Mouse (Mus musculus) thymus, postnatal 4 days (tissue): ENCODE measurements around the gene Cep170.

Experiments
- DNase-seq: peaks from one replicate; pipeline ENCODE4 v3.0.0; 2021

Gene Cep170

DNA sequence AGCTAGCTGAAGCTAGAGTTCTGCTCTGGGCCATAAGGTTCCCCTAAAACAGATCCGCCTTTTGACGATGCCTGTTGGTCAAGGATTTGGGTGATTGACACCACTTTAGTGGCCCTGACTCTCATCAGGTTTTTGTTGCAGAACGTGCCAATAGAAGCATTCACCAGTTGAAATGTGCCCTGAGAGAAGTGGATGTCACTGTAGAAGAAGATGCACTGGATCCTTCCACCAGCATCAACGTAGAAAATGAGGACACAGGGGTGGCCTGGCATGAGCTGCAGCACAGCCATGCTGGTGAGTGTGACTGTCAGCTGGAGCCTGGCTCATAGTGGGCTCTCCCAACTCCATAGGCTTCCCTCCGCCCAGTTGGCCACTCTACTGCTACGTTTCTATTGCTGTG, 10.7 kb upstream of the Cep170 start:
- no peak for DNase-seq

DNA sequence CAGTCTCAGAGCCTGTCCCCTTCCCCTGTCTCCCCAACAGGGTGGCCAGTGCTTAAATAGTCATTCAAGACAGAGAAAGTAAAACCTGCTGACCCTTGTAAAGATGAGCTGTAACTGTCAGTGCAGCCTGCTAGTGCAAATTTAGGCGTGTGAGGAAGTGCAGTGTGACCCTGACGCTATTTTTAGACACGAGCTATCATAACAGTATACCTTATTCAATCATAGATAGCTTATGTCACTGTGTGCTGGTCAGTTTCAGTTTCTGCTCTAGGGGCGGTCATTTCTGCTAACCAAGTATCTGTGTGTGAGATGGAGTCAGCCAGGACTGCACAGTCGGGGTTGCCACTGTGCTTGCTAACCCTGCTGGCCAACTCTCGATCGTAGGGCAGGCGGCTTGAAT, 10.0 kb upstream of the Cep170 start:
- no peak for DNase-seq

DNA sequence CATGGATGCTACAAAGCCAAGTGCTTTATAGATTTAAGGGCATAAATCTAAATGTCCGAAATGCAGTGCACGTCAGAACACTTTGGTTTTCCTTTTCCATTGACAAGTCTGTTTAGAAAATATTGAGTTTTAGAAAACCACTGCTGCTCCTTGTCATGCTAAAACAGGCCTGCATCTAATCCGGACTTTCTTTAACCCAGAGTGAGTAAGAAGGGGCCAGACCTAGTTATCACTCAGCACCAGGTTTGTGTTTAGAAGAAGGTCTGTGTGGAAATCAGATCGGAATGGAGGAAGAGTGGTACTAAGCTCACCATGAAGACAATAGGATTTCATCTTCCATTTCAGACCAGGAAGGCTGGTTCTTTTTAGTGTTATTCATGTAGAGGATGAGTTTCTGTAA, 9.1 kb upstream of the Cep170 start:
- no peak for DNase-seq

DNA sequence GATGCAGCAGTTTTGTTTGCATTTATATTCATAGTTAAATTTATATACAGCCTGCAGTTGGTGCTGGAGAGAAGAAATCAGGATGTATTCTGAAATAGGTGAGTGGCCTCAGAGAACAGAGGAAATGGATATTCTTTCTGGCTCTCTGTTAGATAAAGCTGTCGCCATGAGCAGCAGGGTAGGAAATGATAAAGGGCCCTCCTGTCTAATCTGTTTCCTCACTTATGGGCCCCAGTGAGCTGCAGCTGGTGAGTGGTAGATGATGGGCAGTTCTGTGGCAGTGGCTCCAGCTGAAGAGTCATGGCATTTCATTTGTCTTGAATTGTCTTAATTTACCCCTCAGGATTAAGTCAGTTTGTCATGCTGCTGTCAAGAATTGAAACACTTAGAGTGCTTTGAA, 8.1 kb upstream of the Cep170 start:
- DNase-seq: no peak

DNA sequence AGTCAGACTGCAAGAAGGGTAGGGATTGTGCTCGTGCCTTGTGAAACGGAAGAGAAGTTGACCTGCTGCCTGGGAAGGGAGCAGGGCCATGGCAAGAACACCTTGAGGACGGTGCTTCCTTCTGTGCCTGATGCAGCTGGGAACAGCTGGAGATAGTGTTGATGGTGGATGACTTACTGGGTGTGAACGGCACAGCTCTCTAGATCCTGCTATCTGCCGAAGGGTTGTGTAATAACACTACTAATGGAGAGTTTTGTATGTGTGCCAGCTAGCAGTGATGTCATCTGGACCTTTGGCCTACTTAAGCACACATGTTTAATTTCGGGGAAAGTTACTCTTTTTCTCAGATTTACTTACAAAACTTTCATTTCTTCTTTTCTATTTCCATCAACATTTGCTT, 4.9 kb upstream of the Cep170 start:
- no peak for DNase-seq

DNA sequence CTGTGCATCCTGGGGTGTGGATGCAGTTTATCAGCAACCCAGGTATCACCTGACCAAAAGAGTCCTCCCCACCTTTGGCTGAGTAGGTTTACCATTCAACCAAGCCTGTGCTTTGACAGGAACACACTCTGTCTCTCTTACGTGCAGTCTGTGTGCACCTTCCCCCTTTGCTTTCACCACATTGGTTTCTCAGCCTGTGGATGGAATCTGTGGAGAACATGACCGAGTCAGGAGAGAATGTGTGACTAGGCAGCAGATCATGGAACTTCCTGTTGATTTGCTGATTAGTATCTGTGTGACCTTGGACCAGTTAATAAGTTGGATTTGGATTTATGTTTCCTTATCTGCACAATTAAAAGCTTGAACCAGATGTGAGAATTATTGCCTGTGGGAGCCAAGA, 4.3 kb upstream of the Cep170 start:
- DNase-seq: no peak

DNA sequence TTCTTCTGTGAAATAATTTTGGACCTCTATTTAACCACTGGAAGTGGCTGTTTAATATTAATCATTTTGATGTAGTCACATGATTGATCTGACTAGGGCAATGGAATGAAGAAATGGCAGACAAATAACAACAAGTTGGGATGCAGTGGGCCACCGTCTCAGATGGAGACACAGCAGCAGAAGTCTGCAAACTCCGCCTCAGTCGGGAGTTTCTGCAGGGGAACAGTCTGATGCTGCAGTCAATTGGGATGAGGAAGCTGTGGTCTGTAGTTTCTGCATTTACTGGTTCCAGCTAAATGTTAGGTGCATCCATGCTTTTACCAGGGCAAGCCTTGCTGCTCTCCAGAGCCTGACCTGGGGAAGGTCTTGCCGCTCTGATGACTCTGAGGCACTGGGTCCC, 2.9 kb upstream of the Cep170 start:
- no peak for DNase-seq

DNA sequence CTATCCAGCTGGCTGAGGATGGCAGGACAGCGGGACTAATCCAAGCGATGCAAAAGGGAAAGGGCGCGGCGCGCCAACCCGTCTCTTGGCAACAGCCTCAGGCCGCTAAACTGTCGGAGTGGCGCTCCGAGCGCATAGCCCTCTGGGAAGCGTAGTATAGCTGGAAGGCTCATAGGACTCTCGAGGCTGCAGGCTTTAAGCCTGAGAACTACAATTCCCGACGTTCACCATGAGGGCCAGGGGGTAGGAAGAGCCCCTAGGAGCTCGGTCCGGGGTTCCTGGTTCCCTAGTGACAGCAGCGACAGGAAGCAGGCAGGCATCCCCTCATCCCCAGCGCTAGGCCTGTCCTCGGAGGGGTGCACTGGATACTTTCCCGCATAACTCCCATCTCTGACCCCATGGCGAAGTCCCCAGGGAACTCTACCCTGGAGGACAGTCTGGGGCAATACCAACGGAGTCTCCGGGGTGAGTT, 760 bp upstream of the Cep170 start, which contains the start of gene Sdccag8:
Sdccag8 (plus strand) TSS at position 70 of the 472 bp plus-strand sequence.
- DNase-seq: peak; percentile 86

DNA sequence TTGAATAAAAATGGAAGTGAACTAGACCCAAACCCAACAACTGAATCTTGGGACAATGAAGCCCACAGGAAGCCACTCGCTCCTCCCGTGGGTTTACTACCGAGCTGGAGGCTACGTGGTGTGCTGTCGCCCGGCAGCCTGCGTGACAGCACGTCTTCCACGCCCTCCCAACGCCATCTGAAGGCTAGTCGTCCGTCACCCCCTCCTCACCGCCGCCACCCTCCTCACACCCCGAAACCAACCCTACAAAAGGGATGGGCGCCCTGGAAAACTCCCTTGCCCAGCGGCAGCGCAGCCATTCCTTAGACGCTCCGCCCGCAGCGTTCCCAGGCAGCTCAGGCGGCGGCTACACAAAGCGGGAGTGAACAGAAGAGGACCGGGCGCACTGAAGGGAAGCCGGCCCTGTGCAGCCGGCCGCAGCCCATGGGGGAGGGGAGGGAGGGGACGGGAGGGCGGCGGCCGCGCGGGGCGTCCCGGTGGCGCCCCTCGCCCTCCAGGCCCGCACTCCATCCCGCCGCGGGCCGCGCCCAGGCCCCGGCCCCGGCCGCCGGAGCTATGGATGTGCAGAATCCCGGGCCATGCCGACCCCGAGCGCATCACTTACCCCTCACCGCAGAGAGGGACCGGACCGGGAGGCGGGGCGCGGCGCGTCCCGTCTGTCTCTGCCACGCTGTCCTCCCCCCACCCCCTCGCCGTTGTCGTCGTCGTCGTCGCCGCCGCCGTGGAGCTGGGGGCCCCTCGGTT, 403 bp downstream of the Cep170 start:
- DNase-seq: peak; percentile 68

DNA sequence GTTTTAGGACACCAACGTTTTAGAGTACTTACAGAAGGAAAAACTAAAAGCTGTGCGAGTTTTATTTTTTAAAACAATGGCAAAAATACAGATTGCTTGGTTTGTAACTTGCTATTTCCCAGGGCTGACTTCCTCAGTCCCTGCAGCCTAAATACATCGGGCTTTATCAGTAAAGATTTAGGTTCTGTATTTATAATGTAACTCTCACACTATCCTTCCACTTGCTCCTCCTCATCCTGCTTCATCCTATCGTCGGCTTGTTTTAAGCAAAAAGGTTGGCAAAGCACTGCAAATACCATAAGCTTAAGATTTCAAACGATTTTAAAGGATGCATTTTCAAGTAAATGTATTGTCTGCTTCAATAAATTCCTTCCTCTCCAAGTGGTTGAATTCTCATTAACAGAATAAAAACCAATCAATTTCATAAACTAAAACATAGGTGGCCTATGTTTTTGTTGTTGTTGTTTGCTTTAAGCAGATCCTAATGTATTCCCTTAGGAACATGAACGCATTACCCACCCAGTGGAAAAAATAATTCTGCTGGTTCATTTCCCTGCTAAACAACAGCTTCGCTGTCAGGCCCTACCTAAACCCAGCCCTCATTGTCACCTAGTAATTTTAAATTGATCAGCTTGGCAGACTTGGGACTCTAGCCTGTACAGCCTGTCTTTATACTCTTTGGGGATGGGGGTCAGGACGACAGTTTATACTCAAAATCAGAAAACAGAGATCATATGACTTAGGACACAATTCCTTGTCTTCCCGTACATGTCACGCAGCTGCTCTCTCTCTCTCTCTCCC, 1.2 kb downstream of the Cep170 start:
- DNase-seq: no peak

DNA sequence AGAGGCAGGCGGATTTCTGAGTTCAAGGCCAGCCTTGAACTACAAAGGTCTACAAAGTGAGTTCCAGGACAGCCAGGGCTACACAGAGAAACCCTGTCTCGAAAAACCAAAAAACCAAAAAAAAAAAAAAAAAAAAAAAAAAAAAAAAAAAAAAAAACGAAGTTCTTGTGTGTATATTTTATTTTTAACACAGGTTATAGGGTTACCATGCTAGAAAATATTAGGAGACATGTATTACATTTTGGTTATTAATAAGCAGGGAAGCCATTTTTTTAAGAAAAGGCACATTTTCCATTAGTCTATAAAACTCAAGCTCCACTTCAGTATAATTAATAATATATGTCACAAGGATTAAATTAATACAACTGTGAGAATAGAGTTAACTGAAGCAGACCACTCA, 2.0 kb downstream of the Cep170 start:
- DNase-seq: no peak

DNA sequence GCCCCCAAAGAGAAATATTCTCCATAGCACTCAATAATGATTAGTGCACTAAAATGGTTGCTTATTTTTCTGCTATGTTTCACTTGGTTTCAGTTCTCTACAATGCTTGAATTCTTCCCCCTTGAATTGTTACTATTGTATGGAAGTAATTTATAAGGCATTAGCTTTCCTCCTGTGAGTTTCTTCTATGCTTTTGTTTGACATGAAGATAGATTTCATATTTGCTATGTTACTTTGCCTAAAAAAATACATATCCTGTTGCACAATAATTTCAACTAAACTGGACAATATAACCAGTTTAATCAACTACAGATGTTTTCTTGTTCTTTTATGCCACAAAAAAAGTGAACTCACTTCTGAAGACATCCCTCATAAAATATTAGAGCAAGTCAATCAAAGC, 3.7 kb downstream of the Cep170 start:
- no peak for DNase-seq

DNA sequence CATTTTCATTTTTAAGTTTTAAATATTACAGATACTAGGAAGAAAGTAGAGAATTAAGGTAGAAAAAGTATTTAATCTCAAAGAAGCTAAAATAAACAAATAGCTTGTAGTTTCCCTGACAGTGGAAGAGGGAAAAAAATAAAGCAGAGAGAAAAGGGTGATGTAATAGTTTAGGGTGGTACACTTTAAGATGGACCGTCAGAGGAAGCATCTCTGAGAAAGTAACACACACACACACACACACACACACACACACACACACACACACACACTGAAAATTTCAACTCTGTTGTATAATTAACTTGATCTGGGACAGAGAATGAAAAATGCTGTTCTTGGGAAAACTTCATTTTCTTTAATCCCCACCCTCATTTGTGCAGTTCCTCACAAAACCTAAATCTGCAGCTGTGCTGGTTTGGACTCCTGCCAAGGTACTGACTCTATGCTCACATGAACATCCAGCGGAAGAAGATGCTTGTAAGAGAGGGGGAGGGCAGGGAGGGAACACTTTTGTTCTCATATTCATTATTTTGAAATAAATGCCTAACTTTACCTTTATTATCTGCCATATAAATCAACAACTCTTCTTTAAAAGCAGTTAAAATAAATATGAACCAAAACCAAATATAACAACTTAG, 13.0 kb downstream of the Cep170 start:
- peak; percentile 54 for DNase-seq

DNA sequence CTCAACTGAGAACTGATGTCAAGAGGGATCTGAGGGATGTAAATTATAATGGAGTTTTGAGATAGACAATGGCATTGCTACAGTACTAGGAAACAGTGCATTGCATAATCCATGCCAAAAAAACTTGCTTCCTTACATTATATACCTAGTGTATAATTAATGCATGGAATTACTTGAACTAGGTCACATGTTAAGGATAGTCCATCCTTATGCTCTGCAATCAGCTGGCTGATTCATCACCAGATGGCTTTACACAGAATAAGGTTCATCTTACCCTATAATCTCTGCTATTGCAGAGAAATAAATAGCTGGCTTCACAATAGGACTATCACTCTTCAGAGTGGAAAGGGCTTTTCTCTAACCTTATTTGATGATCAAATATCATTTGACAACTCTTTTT, 15.2 kb downstream of the Cep170 start:
- no peak for DNase-seq

DNA sequence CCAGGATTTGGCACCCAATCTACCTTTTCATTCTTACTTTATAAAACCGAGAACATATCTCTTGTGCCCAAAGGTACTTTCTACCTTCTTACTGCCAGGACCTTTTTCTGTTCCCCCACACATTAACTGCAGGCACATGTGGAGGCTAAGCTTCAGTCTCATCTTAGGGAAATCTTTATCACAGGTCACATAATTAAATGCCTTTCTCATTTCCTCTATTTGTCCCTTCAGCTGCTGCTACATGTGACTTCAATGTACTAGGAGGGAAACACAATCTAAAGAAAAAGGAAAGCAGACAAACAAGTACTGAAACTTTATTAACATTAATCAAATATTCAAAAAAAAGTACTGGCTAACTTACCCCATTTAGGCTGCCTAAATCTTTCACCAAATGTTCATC, 21.7 kb downstream of the Cep170 start:
- DNase-seq: no peak

DNA sequence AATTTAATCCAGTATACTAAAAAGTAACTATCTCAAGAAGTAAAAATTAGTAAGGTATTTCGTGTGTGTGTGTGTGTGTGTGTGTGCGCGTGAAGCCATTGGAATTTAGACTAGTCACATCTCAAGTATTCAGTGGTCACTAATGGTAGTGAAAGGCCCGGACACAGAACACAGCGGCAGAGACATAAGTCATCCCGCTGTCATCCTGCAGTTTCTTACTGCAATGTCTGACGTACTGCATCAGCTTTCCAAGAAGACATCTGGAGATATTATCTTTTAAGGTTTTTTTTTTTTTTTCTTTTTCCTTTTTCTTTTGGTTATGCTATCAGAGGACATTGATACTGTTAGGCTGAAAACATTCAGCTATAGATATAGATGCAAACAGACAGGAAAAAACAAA, 24.5 kb downstream of the Cep170 start:
- no peak for DNase-seq

DNA sequence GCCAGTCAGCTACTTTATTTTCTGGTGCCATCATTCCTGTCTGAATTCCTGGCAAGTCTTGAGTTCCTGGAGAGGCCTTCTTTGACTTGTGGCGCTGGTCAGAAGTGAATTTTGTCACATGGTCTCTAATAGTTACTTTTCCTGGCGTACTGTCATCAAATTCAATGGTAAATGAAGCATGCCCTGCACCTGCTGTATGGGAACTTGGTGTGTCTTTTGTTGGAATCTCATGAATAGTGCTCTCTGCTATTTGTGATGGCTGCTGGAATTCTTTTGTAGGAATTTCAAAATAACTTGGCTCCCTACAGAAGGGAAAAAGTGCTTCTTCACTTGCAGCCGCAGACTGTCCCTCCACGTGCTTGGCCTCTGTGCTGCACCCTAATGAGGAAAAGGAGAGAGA, 39.3 kb downstream of the Cep170 start:
- DNase-seq: no peak

DNA sequence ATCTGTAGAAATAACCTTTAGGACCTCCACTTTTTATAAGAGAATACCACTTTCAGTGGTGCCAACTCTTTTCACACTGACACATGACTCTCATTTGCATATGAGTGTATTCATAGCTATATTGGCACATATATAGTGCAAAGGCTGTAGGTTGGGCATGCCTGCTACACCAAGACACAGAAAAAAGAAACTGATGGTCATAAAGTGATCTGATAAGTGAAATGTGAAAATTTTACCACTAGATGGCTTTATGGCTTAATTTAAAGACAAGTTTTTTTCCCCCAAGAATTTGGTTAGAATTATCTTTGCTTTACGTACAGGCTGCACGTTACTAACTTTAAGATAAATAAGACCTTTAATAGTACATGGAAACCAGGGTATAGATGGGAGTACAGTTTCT, 51.6 kb downstream of the Cep170 start:
- no peak for DNase-seq

DNA sequence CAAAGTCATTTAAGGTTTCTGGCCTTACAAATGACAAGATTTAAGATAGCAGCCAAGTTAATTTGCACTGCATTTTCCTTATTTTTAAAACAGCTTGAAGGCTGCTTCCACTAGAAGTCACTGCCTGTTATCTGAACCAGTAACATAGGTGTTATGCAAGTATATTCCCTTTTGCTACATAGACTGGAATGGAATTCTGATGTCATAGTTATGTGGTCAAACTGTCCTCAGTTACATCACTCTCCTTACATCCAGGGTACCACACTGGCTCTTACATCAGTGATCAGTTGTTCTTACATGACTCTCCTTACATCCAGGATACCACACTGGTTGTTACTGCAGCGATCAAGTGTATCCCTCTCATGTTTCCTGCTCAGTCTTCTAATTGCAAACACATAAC, 53.2 kb downstream of the Cep170 start:
- DNase-seq: no peak

DNA sequence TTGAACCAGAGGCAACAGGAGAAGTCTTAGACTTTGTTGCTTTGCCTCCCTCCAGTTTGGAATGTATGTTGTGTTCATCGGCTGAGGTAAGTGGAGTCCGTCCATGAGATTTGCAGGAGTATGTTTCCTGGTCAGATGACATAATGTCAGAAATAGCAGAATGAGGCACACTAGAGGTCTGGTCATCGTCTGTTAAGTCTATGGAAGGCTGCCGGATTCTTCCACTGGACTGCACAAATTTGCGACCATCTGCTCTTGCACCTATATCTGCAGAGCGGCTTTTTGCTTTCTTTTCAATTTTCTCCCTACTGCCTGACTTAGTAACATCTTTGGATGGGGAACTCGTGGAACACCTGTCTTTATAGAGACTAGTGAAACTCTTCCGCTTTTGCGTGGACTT, 58.3 kb downstream of the Cep170 start:
- no peak for DNase-seq

DNA sequence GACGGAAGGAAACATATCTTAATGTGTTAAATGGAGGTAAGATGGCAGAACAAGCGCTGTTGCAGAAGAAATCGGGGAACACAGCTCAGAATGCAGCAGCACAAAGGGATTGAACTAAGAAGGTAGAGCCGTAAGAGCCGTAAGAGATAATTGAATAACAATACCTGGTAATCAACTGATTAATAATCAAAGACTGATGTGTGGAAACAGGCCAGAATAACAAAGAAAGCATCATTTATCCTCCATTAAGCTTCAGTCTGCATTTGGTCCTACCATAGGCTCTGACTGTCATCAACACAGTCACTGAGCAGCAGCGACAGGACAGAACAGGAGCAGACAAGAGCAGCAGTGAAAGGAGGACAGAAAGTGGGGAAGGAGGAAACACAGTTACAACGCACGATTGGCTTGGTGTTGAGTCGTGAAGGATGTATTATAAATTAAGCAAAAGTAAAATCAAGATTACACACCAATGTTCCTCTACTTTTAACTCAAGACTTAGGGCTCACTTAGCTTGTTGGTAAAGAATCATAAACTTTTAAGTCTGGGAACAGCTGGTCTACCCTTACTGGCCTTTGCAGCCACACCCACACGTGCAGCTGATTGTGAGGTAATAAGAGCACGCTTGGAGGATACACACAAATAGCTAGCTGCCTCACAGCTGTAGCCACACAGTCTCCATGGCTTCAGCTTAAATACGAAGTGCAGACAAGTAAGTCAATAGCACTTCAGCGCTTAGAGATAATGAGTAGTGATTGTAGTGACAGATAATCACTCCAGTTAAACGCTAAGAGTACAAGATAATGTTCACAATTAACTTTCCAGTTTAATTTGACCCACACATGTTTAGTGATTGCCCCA, 59.8 kb downstream of the Cep170 start:
- no peak for DNase-seq

DNA sequence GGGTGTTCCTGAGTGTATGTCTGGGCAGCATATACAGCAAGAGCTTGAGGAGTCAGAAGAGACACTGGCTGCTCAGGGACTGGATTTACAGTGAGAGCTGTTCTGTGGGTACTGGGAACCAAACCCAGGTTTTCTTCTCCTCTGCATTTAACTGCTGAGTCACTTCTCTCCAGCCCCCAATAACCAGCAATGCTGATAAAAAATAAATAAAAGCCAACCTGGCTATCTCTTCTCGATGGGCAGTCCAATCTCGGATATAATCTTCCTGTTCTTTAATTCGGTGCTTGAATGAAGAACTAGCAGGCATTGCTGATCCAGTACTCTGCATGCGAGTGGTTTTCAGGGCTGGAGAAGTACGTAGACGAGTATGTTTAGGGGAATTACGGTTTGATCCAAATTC, 64.2 kb downstream of the Cep170 start:
- DNase-seq: no peak

DNA sequence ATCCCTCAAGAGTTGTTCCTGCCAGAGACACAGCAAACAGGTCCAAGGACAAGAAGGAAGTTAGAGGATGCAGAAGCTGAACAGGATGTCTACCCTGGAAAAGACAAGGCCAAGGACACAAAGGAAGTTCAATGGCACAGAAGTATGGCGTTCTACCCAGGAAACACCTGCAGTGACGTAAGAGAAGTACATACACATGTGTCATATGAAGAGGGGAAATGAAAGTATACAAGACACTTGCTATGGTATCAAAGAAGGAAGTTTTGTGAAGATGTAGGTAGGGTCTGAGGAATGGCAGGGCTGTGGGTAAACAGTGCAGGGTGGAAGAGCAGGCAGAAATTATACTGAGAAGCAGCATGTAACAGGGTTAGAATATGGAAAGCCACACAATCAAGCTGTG, 81.0 kb downstream of the Cep170 start:
- no peak for DNase-seq
